Mouse (Mus musculus) brown adipose tissue, adult 24 weeks (tissue): ENCODE measurements around the gene Becn1. TPM values are rescaled to one million over a fixed set of nuclear protein-coding genes. Genes with fewer than 3 reads are reported as not detected.
A peak's percentile ranks its signal among the peaks of the same experiment; 100 is the strongest.
"Not testable (repeated sequence)": the region's sequence is repeated elsewhere in the genome, so short reads cannot be mapped to it uniquely, and the experiment has no call there.

Experiments used
- H3K27ac ChIP-seq: fragments of 200-500 bp; replicated peaks from 2 replicates; pipeline ENCODE4 v1.5.1; 2012; ENCODE audit warnings: low read depth, mild to moderate bottlenecking, low read length
- H3K4me1 ChIP-seq: fragments of 200-500 bp; 2 replicates; pipeline ENCODE4 v1.6.1; 2012; ENCODE audit warnings: low read length, mixed read lengths; ENCODE audit not compliant: control insufficient read depth, insufficient read depth, insufficient read length
- H3K4me3 ChIP-seq: fragments of 200-500 bp; 2 replicates; pipeline ENCODE4 v1.5.1; 2012; ENCODE audit warnings: low read depth, mild to moderate bottlenecking, low read length, moderate library complexity; ENCODE audit not compliant: insufficient read depth
- polyA plus RNA-seq: library from polyadenylated mRNA; stranded (reverse); fragments of >200 nt; gene quantifications from 2 replicates; pipeline ENCODE4 v1.2.4, GENCODE M21; 2012; ENCODE audit not compliant: missing spikeins, insufficient read depth, insufficient read length

Gene Becn1
- polyA plus RNA-seq, 1 experiment, result 38.3 TPM

DNA sequence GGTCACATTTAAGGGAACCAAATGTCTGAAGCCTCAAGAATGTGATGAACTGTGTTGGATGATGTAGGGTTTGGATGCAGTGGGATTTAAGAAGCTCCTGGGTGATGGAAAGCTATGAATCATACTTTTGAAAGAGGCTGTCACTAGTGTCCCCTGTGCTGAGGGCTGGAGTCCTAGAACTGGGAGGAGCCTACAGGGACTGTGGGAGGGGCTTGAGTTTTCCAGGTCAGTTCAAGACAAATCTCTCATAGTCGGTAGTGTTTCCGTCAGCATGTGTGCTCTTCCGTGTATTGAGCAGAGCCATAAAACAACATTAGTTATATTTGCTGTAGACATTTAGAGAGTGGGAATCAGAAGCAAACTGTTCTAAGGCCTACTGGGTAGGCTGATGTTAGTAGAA is 25.2 kb upstream of the Becn1 start:
- H3K4me1 ChIP-seq, result peaks cover 3% of the 10 kb centered on the region

GRCm38 (mm10) chr11:101326147-101326546 is 24.1 kb upstream of the Becn1 start:
- H3K4me3 ChIP-seq, result no peak overlapping the region
- no peak overlapping the region for H3K27ac ChIP-seq
- H3K4me1 ChIP-seq, result peaks cover 3% of the 10 kb centered on the region

More for the DNA sequence above, 25.2 kb upstream of the Becn1 start:
- no peak overlapping the region for H3K27ac ChIP-seq
- no peak overlapping the region for H3K4me3 ChIP-seq

DNA sequence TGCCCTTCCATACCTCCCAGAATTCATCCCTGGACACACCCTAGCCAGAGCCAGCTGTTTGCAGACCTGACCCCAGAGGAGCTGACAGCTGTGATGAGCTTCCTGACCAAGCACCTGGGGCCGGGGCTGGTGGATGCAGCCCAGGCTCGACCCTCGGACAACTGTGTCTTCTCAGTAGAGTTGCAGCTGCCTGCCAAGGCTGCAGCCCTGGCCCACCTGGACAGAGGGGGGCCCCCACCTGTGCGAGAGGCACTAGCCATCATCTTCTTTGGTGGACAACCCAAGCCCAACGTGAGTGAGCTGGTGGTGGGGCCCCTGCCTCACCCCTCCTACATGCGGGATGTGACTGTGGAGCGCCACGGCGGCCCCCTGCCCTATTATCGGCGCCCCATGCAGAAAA is 23.1 kb upstream of the Becn1 start:
- not testable (repeated sequence) for H3K4me1 ChIP-seq, H3K4me3 ChIP-seq, H3K27ac ChIP-seq

- Histone ChIP-seq H3K4me1 (peaks cover 3% of the 10 kb centered on the region), H3K4me3 (no peak within 1 kb of the TSS), H3K27ac (no peak within 1 kb of the TSS)
Measured at GRCm38 (mm10) chr11:101324763-101325162, 22.7 kb upstream of the Becn1 start, which contains the start of gene Aoc2. Gene Aoc2 (plus strand): TSS chr11:101325063.

GRCm38 (mm10) chr11:101323609-101324008 is 21.5 kb upstream of the Becn1 start:
- H3K4me3 ChIP-seq, result no peak overlapping the region
- no peaks in the 10 kb centered on the region for H3K4me1 ChIP-seq
- no peak overlapping the region for H3K27ac ChIP-seq

- peaks cover 3% of the 10 kb centered on the region; the same call in 1 of the 2 replicates for H3K4me1 ChIP-seq
- H3K27ac ChIP-seq, result peak overlapping the region; percentile 76
- peak overlapping the region; percentile 93 for H3K4me3 ChIP-seq
Measured at GRCm38 (mm10) chr11:101316501-101316917, 14.4 kb upstream of the Becn1 start.

DNA sequence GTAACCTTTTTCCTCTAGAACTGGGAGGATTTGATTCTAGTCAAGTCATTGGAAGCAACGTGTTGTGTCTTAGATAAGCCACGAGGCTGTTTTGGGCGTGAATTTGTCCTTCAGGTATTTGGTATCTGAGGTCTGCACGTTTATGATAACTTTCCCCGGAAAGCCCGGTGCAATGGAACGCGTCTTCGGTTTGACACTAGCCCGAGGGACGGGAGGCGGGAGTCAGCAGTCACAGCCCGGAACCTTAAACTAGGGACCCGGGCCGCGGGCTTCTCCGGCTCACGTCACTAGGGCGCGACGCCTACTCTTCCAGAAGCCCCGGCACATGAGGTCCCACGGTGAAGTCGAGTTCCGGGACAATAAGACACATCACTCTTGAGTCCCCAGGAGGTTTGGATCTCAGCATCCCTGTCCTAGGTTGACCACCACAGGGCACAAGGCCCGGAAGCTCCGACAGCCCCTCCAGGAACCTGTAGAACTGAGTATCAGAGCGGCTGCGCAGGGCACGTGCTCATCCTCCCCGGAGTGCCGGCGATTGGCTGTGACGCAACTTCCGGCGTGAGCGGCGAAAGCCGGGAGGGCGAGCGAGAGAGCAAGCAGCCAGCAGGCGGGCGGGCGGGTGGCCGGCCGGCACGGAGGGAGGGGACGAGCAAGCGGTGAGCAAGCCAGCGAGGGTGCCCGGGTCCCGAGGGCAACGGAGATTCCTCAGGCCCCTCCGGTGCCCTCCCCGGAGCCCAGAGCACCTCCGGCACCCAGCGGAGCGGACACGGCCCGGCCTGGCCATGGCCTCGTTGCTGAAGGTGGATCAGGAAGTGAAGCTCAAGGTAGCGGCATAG is 13.8 kb upstream of the Becn1 start, which contains the start of gene Psme3:
Gene Psme3 (plus strand): TSS at position 549 of the 836 bp plus-strand sequence.
- Histone ChIP-seq H3K4me1 (peaks cover 3% of the 10 kb centered on the region; the same call in 1 of the 2 replicates), H3K4me3 (peak within 1 kb of the TSS; percentile 93), H3K27ac (peak within 1 kb of the TSS; percentile 95)

DNA sequence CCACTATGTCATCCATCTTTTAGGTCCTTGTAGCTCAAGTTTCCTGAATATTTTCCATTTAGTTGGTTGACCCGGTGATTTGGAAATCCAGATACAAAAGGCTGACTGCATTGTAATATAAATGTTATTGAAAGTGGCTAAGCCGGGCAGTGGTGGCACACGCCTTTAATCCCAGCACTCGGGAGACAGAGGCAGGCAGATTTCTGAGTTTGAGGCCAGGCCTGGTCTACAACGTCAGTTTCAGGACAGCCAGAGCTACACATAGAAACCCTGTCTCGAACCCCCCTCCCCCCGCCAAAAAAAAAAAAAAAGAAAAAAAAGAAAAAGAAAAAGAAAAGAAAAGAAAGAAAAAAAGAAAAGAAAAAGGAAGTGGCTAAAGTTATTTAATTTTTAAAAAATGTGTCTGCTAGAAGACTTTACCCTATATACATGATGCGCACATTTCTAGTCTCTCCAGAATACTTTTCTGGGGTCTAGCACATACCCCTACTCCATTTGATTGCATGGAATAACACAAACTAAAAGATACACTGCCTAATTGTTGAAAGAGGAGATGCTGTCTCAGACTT is 13.1 kb upstream of the Becn1 start:
- Histone ChIP-seq H3K4me1 (peaks cover 3% of the 10 kb centered on the region; the same call in 1 of the 2 replicates), H3K27ac (peak overlapping the region; percentile 95; the same call in 1 of the 2 replicates), H3K4me3 (peak overlapping the region; percentile 93)

DNA sequence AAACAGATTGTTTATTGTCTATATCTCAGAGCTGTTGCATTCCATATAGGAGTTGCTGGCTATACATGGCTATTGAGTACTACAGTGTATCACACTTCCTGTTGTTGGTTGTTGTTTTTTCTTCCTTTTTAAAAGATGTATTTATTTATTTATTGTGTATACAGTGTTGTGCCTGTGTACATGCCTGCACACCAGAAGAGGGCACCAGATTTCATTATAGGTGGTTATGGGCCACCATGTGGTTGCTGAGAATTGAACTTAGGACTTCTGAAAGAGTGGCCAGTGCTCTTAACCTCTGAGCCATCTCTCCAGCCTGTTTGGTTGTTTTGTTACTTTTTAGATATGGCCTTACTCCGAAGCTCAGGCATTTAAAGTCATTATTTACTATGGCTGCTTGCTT is 12.5 kb upstream of the Becn1 start:
- Histone ChIP-seq H3K4me3 (no peak overlapping the region), H3K4me1 (peaks cover 3% of the 10 kb centered on the region; the same call in 1 of the 2 replicates)

GRCm38 (mm10) chr11:101312150-101312549 is 10.1 kb upstream of the Becn1 start:
- Histone ChIP-seq H3K4me1 (peaks cover 3% of the 10 kb centered on the region; the same call in 1 of the 2 replicates), H3K4me3 (no peak overlapping the region), H3K27ac (no peak overlapping the region)

More for the DNA sequence above, 12.5 kb upstream of the Becn1 start:
- no peak overlapping the region for H3K27ac ChIP-seq

DNA sequence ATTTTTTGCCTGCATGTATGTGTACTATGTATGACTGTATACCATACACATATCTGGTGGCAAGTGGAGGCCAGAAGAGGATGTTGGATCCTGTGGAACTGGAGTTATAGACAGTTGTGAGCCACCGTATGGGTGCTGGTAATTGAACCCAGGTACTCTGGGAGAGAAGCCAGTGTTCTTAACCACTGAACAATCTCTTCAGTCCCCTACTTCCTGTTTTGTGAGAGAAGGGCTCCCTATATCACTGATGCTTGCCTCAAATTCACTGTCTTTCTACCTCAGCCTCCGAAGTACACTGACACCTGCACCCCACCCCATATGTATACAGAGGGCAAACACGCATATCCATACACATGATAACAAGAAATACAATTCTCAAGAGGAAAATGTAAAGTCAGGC is 9.0 kb upstream of the Becn1 start:
- no peaks in the 10 kb centered on the region for H3K4me1 ChIP-seq

DNA sequence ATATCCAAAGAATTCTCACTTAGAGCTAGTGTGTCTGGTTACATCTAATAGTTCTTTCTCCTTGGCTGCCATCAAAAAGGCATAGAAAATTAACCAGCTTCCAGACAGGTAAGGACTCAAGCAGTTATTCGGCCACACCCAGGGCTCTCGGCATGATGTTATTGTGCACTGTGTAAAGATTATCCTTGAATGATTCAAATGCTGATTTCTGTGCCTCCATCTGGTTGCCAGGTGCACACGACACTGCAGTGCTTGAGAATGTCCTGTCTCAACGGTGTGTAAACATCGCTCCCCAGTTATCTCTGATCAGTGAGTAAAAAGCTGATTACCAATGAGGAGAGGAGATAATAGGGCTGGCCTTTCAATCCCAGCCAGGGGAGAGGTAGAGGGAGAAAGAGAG is 5.7 kb upstream of the Becn1 start:
- H3K27ac ChIP-seq, result no peak overlapping the region
- H3K4me3 ChIP-seq, result no peak overlapping the region
- no peaks in the 10 kb centered on the region for H3K4me1 ChIP-seq

More for the DNA sequence above, 9.0 kb upstream of the Becn1 start:
- Histone ChIP-seq H3K4me3 (no peak overlapping the region), H3K27ac (no peak overlapping the region)

DNA sequence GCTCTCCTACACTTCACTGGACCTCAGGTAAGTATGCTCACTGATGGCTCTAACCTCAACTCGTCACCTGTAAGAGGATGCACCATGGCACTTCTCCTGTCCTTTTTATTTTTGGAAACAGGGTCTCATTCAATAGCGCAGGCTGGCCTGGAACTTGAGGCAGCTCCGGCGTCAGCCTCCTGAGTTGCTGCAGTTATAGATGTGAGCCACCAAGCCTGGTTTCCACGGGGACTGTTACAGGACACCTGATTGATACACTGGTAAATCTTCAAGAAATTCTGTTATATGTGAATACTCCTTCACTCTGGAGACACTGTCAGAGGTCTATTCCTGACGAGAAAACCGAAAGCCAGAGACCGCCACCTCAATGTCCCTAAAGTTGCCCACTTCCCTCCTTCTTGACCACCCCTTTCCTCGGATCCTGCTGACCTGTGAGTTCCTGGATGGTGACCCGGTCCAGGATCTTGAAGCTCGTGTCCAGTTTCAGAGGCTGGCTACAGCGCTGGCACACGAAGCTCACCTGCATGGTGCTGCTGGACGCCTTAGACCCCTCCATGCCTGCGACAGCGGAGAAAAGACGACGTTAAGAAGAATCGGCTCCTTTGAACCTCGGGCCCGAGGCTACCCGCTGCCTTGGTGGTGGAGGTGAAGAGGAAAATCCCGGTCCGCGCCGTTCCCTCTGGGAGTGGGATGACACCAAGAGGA is 635 bp downstream of the Becn1 start:
- H3K27ac ChIP-seq, result peak overlapping the region; percentile 50; the same call in 1 of the 2 replicates
- H3K4me1 ChIP-seq, result peaks cover 6% of the 10 kb centered on the region
- peak overlapping the region; percentile 97 for H3K4me3 ChIP-seq

DNA sequence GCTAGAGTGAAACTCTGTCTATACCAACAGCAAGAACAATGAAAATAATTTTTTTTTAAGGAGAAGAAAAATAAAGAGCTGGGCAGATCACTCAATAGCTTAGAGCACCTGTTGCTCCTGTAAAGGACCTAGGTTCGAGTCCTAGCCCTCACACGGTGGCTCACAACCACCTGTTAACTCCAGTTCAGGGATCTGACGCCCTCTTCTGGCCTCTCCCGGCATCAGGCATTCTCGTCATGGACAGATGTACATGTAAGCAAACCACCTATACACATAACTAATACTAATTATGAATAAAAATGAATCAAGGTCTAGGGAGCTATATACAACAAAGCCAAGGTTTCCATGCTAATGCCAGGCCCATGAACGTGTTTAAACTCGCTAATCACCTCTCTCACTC is 1.2 kb downstream of the Becn1 start:
- peaks cover 6% of the 10 kb centered on the region for H3K4me1 ChIP-seq
- H3K27ac ChIP-seq, result no peak overlapping the region
- H3K4me3 ChIP-seq, result peak overlapping the region; percentile 97

DNA sequence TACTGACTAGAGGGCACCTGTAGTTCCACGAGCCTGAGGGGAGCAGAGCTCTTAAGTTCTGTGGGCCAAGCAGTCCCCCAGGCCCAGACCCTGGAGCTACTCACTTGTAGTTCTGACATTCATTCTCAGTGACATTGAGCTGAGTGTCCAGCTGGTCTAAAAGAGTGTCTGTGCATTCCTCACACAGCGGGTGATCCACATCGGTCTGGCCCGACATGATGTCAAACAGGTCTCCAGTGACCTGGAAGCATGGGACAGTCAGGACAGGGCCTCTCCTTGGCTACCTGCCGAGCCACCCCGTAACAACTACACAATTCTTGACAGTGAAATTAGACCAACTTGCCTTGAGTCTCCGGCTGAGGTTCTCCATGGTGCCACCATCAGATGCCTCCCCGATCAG is 6.9 kb downstream of the Becn1 start:
- no peaks in the 10 kb centered on the region for H3K4me1 ChIP-seq
- H3K27ac ChIP-seq, result no peak overlapping the region
- H3K4me3 ChIP-seq, result no peak overlapping the region
